Mouse (Mus musculus) stomach, embryonic 14.5 days (tissue): Measurements from ENCODE around the gene Lrig2. TPM values are rescaled to one million over a fixed set of nuclear protein-coding genes. Genes with fewer than 3 reads are reported as not detected.

Experiments used
- ATAC-seq: fragments of 200-750 bp; cut with Nextera tagmentation; 2 replicates; pipeline ENCODE4 v1.8.0; 2017; ENCODE audit warnings: low read depth, moderate TSS enrichment; ENCODE audit not compliant: insufficient number of reproducible peaks, insufficient read depth, low FRiP score
- H3K27ac ChIP-seq: fragments of 300-500 bp; sonication (generic); 2 replicates; pipeline ENCODE4 v1.5.1; 2014; ENCODE audit warnings: mild to moderate bottlenecking, low read length, moderate library complexity, mixed read lengths
- H3K27me3 ChIP-seq: fragments of 300-500 bp; sonication (generic); 2 replicates; pipeline ENCODE4 v1.6.1; 2014; ENCODE audit warnings: low read length, control low read depth, mixed read lengths; ENCODE audit not compliant: control insufficient read depth, insufficient read depth
- H3K36me3 ChIP-seq: fragments of 300-500 bp; sonication (generic); 2 replicates; pipeline ENCODE4 v1.6.1; 2014; ENCODE audit warnings: mild to moderate bottlenecking, control low read depth, low read length, moderate library complexity, mixed read lengths; ENCODE audit not compliant: control insufficient read depth, insufficient read depth
- H3K4me1 ChIP-seq: fragments of 300-500 bp; sonication (generic); 2 replicates; pipeline ENCODE4 v1.6.1; 2014; ENCODE audit warnings: low read length, control low read depth, mixed read lengths; ENCODE audit not compliant: control insufficient read depth, insufficient read depth
- H3K4me2 ChIP-seq: fragments of 300-500 bp; sonication (generic); replicated peaks from 2 replicates; pipeline ENCODE4 v1.6.1; 2014; ENCODE audit warnings: low read depth, low read length, control low read depth
- H3K4me3 ChIP-seq: fragments of 300-500 bp; sonication (generic); 2 replicates; pipeline ENCODE4 v1.5.1; 2014; ENCODE audit warnings: low read depth, low read length, control low read depth
- H3K9ac ChIP-seq: fragments of 300-500 bp; sonication (generic); replicated peaks from 2 replicates; pipeline ENCODE4 v1.6.1; 2014; ENCODE audit warnings: low read depth, mild to moderate bottlenecking, control low read depth, low read length, moderate library complexity, mixed read lengths
- H3K9me3 ChIP-seq: fragments of 300-500 bp; sonication (generic); 2 replicates; pipeline ENCODE4 v1.6.1; 2016; ENCODE audit warnings: low read depth, low read length, control low read depth; ENCODE audit not compliant: control insufficient read depth
- WGBS: fragments of 180-500 bp; shearing (Covaris S2); extraction: QIAGEN DNeasy Blood & Tissue Kit; methylation state at CpG from one replicate; pipeline ENCODE4 v1.1.7; 2014; 5-methylcytosine and 5-hydroxymethylcytosine counted together
- polyA plus RNA-seq: library from polyadenylated mRNA; unstranded; fragments of >200 nt; fragmentation: Nextera tagmentation; extraction: Ambion mirVana; gene quantifications from 2 replicates; pipeline ENCODE4 v1.2.1, GENCODE M21; 2014

Lrig2 gene
- polyA plus RNA-seq, 1 experiment from 2014 or later, result 25.7 TPM

- 68% methylated on average over 11 of the region's 11 CpGs for WGBS
- Histone ChIP-seq H3K27ac (no peak overlapping the region), H3K4me1 (no peaks in the 10 kb centered on the region)
These were observed 115.5 kb downstream of the Lrig2 start for GRCm38 (mm10) chr3:104396067-104396735.

DNA sequence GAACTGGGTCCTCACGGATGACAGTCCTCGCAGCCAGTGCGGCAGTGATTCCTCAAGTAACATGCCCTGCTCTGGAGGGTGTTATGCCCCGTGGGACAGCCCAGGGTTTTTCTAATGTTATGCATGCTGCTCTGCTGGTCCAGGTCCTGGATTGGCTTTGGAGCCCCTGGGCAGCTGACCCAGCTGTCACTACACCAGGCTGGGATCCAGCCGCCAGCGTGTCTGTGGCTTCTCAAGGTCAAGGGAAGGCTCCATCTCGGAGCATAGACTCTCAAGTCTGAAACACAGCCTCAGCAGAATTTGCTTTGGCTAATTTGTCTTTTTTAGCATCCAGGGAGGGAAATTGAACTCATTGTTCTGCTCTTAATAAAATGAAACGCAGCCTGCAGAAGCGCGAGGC lies 121.6 kb downstream of the Lrig2 start:
- WGBS, result 60% methylated on average over 10 of the region's 10 CpGs
- H3K27me3 ChIP-seq, result no peaks in the 10 kb centered on the region
- H3K9me3 ChIP-seq, result no peaks in the 10 kb centered on the region
- H3K36me3 ChIP-seq, result no peaks in the 10 kb centered on the region
- no peak overlapping the region for H3K4me2 ChIP-seq
- H3K27ac ChIP-seq, result no peak overlapping the region
- no peak for ATAC-seq
- no peak overlapping the region for H3K9ac ChIP-seq
- no peaks in the 10 kb centered on the region for H3K4me1 ChIP-seq
- no peak overlapping the region for H3K4me3 ChIP-seq

More at GRCm38 (mm10) chr3:104396067-104396735, 115.5 kb downstream of the Lrig2 start:
- no peaks in the 10 kb centered on the region for H3K9me3 ChIP-seq
- H3K36me3 ChIP-seq, result no peaks in the 10 kb centered on the region
- H3K9ac ChIP-seq, result no peak overlapping the region
- H3K27me3 ChIP-seq, result no peaks in the 10 kb centered on the region
- H3K4me3 ChIP-seq, result no peak overlapping the region
- no peak for ATAC-seq
- no peak overlapping the region for H3K4me2 ChIP-seq

GRCm38 (mm10) chr3:104389449-104389848 lies 122.3 kb downstream of the Lrig2 start:
- Histone ChIP-seq H3K4me1 (no peaks in the 10 kb centered on the region), H3K36me3 (no peaks in the 10 kb centered on the region), H3K9ac (no peak overlapping the region), H3K27ac (no peak overlapping the region), H3K9me3 (no peaks in the 10 kb centered on the region), H3K4me2 (no peak overlapping the region), H3K4me3 (no peak overlapping the region), H3K27me3 (no peaks in the 10 kb centered on the region)
- no peak for ATAC-seq
- 77% methylated on average over 2 of the region's 2 CpGs for WGBS

- ATAC-seq, result peak; percentile 83; the same call in 1 of the 2 replicates
- H3K27me3 ChIP-seq, result no peaks in the 10 kb centered on the region
- WGBS, result 51% methylated on average over 8 of the region's 8 CpGs
- H3K4me3 ChIP-seq, result no peak overlapping the region
- H3K4me2 ChIP-seq, result no peak overlapping the region
- H3K36me3 ChIP-seq, result no peaks in the 10 kb centered on the region
- H3K9me3 ChIP-seq, result no peaks in the 10 kb centered on the region
- H3K4me1 ChIP-seq, result 0 out of 2 replicates have a peak, but pooled peaks cover 2% of the 10 kb centered on the region
- no peak overlapping the region for H3K27ac ChIP-seq
- no peak overlapping the region for H3K9ac ChIP-seq
These were observed 126.1 kb downstream of the Lrig2 start for GRCm38 (mm10) chr3:104385587-104385986.

GRCm38 (mm10) chr3:104383681-104384341 lies 127.9 kb downstream of the Lrig2 start:
- no peaks in the 10 kb centered on the region for H3K27me3 ChIP-seq
- H3K36me3 ChIP-seq, result no peaks in the 10 kb centered on the region
- 0 out of 2 replicates have a peak, but pooled peaks cover 2% of the 10 kb centered on the region for H3K4me1 ChIP-seq
- 41% methylated on average over 9 of the region's 9 CpGs for WGBS
- peak overlapping the region; percentile 45; the same call in 1 of the 2 replicates for H3K27ac ChIP-seq
- H3K9me3 ChIP-seq, result no peaks in the 10 kb centered on the region
- no peak overlapping the region for H3K9ac ChIP-seq
- H3K4me2 ChIP-seq, result no peak overlapping the region
- ATAC-seq, result no peak
- no peak overlapping the region for H3K4me3 ChIP-seq

DNA sequence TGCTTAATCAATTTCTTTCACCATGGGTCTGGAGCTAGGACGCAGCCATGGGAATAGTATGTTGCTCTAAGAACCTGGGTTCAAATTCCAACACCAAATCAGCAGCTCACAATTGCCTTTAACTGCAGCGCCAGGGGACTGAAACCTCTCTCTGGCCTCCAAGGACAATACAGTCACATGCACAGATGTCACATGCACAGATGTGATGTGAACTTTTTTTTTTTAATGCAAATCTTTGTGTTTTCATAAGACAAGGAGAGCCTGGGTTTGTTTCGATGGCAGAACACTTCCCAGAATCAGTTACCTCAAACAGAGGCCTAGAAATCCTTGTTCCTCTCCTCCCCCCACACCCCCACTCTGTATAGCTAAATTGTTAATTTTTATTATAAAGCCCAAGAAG lies 133.5 kb downstream of the Lrig2 start:
- Histone ChIP-seq H3K9me3 (no peaks in the 10 kb centered on the region), H3K36me3 (no peaks in the 10 kb centered on the region), H3K4me3 (no peak overlapping the region), H3K27ac (no peak overlapping the region), H3K27me3 (no peaks in the 10 kb centered on the region), H3K4me1 (no peaks in the 10 kb centered on the region), H3K4me2 (no peak overlapping the region), H3K9ac (no peak overlapping the region)
- WGBS, result 80% methylated on average over 3 of the region's 3 CpGs
- ATAC-seq, result no peak

- Histone ChIP-seq H3K27ac (no peak overlapping the region), H3K27me3 (no peaks in the 10 kb centered on the region), H3K4me2 (no peak overlapping the region), H3K4me1 (no peaks in the 10 kb centered on the region), H3K9me3 (no peaks in the 10 kb centered on the region), H3K9ac (no peak overlapping the region), H3K36me3 (no peaks in the 10 kb centered on the region), H3K4me3 (no peak overlapping the region)
- WGBS, result 78% methylated on average over 8 of the region's 8 CpGs
- ATAC-seq, result no peak
These were observed 137.8 kb downstream of the Lrig2 start for GRCm38 (mm10) chr3:104373907-104374306.

- ATAC-seq, result no peak
- H3K9me3 ChIP-seq, result no peaks in the 10 kb centered on the region
- H3K27ac ChIP-seq, result no peak overlapping the region
- no peak overlapping the region for H3K9ac ChIP-seq
- 72% methylated on average over 2 of the region's 2 CpGs for WGBS
- no peak overlapping the region for H3K4me3 ChIP-seq
- no peaks in the 10 kb centered on the region for H3K27me3 ChIP-seq
- H3K4me2 ChIP-seq, result no peak overlapping the region
- H3K36me3 ChIP-seq, result no peaks in the 10 kb centered on the region
- no peaks in the 10 kb centered on the region for H3K4me1 ChIP-seq
These were observed 139.3 kb downstream of the Lrig2 start for GRCm38 (mm10) chr3:104372374-104372773.
